ENCODE assay signal across 23 mouse cellular contexts in the genomic region with DNA sequence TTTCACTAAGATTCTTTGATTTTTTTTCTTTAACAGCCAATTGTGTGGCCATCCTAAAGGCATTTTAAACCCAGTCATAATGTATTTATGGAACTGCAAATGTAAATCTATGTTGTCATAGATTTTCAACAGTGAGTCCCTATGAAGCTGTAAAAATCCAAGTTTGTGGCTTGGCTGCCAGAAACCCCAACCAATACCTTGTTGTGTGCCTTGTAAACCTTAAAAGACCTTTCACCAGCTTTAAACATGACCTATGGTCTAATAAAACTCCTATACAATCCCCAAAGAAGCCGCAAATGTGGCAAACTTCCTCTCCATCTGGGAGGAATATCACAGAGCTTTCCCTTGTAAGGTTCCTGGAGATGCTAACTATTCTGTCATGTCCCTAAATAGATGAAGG.
"Had no signal": no experiment of that assay in that cellular context is flagged by ENCODE, and none has a peak within 500 bp of the region (broad histone marks: within the 10 kb centered on the region; RNA-seq: fewer than 3 reads in every experiment).

No protein-coding gene starts in this region.

- H3K4me3 ChIP-seq: embryonic facial prominence, embryonic 10.5 days; embryonic facial prominence, embryonic 12.5 days; embryonic facial prominence, embryonic 13.5 days; embryonic facial prominence, embryonic 15.5 days; erythroblast, embryonic 14.5 days; forebrain, embryonic 10.5 days; forebrain, embryonic 12.5 days; forebrain, embryonic 13.5 days; forebrain, embryonic 15.5 days; gastrocnemius, adult 2 months; heart, adult 2 months had no signal

- H3K9me3 ChIP-seq: embryonic facial prominence, embryonic 10.5 days; embryonic facial prominence, embryonic 12.5 days; embryonic facial prominence, embryonic 13.5 days; embryonic facial prominence, embryonic 15.5 days; forebrain, embryonic 10.5 days; forebrain, embryonic 12.5 days; forebrain, embryonic 13.5 days; forebrain, embryonic 15.5 days had no signal

- ATAC-seq: forebrain, embryonic 13.5 days; forebrain, embryonic 14.5 days; forebrain, embryonic 15.5 days; forebrain, embryonic 16.5 days; forebrain, postnatal 0 days had no signal

- H3K9ac ChIP-seq: embryonic facial prominence, embryonic 12.5 days; embryonic facial prominence, embryonic 13.5 days; embryonic facial prominence, embryonic 15.5 days; forebrain, embryonic 12.5 days; forebrain, embryonic 13.5 days; forebrain, embryonic 15.5 days; forebrain, postnatal 0 days had no signal

- DNase-seq: cerebellum, adult 8-10 months; cerebellum, adult 9-10 months; cerebellum, adult 9-11 months; cerebellum, postnatal 10 days; cerebellum, postnatal 14 days; cerebellum, postnatal 25 days; cerebellum, postnatal 36 days; embryo, embryonic 11 days; forebrain, postnatal 0 days; heart, adult 11 months had no signal

- H3K4me1 ChIP-seq: embryonic facial prominence, embryonic 10.5 days; embryonic facial prominence, embryonic 12.5 days; embryonic facial prominence, embryonic 13.5 days; embryonic facial prominence, embryonic 15.5 days; forebrain, embryonic 10.5 days; forebrain, embryonic 12.5 days; forebrain, embryonic 13.5 days; forebrain, embryonic 15.5 days had no signal

- H3K27me3 ChIP-seq: embryonic facial prominence, embryonic 12.5 days; embryonic facial prominence, embryonic 13.5 days; embryonic facial prominence, embryonic 15.5 days; forebrain, embryonic 12.5 days; forebrain, embryonic 13.5 days; forebrain, embryonic 15.5 days had no signal

- H3K27ac ChIP-seq: embryonic facial prominence, embryonic 10.5 days; embryonic facial prominence, embryonic 12.5 days; embryonic facial prominence, embryonic 13.5 days; embryonic facial prominence, embryonic 15.5 days; forebrain, embryonic 10.5 days; forebrain, embryonic 12.5 days; forebrain, embryonic 13.5 days; forebrain, embryonic 15.5 days; gastrocnemius, adult 2 months; heart, adult 2 months had no signal

- H3K4me2 ChIP-seq: embryonic facial prominence, embryonic 12.5 days; embryonic facial prominence, embryonic 13.5 days; embryonic facial prominence, embryonic 15.5 days; forebrain, embryonic 12.5 days; forebrain, embryonic 13.5 days; forebrain, embryonic 15.5 days had no signal

- H3K36me3 ChIP-seq: embryonic facial prominence, embryonic 10.5 days; embryonic facial prominence, embryonic 12.5 days; embryonic facial prominence, embryonic 13.5 days; embryonic facial prominence, embryonic 15.5 days; forebrain, embryonic 10.5 days; forebrain, embryonic 12.5 days; forebrain, embryonic 15.5 days had no signal
